Mouse (Mus musculus) liver, embryonic 12.5 days (tissue): ENCODE measurements at regions not wholly inside any gene's neighbourhood (a gene's known extent, or its start where the extent isn't known, plus 50 kb on each side); places are given as distances from the start of the nearest gene placed in this dataset.

ENCODE experiments used
- ATAC-seq: fragments of 200-750 bp; cut with Nextera tagmentation; 2 replicates; pipeline ENCODE4 v1.8.0; 2017; ENCODE audit warnings: moderate number of reproducible peaks, mild to moderate bottlenecking, moderate library complexity
- H3K27ac ChIP-seq: fragments of 300-500 bp; sonication (generic); 2 replicates; pipeline ENCODE4 v1.5.1; 2016; ENCODE audit warnings: mild to moderate bottlenecking
- H3K27me3 ChIP-seq: fragments of 300-500 bp; sonication (generic); replicated peaks from 2 replicates; pipeline ENCODE4 v1.6.1; 2016; ENCODE audit warnings: mild to moderate bottlenecking, moderate library complexity
- H3K36me3 ChIP-seq: fragments of 300-500 bp; sonication (generic); 2 replicates; pipeline ENCODE4 v1.6.1; 2016; ENCODE audit warnings: mild to moderate bottlenecking, moderate library complexity
- H3K4me1 ChIP-seq: fragments of 300-500 bp; sonication (generic); 2 replicates; pipeline ENCODE4 v1.6.1; 2016
- H3K4me2 ChIP-seq: fragments of 300-500 bp; sonication (generic); 2 replicates; pipeline ENCODE4 v1.6.1; 2016; ENCODE audit warnings: mild to moderate bottlenecking, moderate library complexity
- H3K4me3 ChIP-seq: fragments of 300-500 bp; sonication (generic); 2 replicates; pipeline ENCODE4 v1.5.1; 2016; ENCODE audit warnings: mild to moderate bottlenecking, moderate library complexity
- H3K9ac ChIP-seq: fragments of 300-500 bp; sonication (generic); 2 replicates; pipeline ENCODE4 v1.6.1; 2016; ENCODE audit warnings: mild to moderate bottlenecking, moderate library complexity
- H3K9me3 ChIP-seq: fragments of 300-500 bp; sonication (generic); replicated peaks from 2 replicates; pipeline ENCODE4 v1.6.1; 2016; ENCODE audit warnings: mild to moderate bottlenecking, moderate library complexity
- WGBS: fragments of 180-500 bp; shearing (Covaris S2); methylation state at CpG from one replicate; pipeline ENCODE4 v1.1.7; 2016; ENCODE audit not compliant: insufficient replicate concordance; 5-methylcytosine and 5-hydroxymethylcytosine counted together

- H3K27ac ChIP-seq = no peak overlapping the region
- H3K9me3 ChIP-seq = no peaks in the 10 kb centered on the region
- 71% methylated on average over 4 of the region's 4 CpGs for WGBS
- no peaks in the 10 kb centered on the region for H3K4me1 ChIP-seq
- H3K9ac ChIP-seq = no peak overlapping the region
- H3K36me3 ChIP-seq = no peaks in the 10 kb centered on the region
- H3K27me3 ChIP-seq = no peaks in the 10 kb centered on the region
- no peak for ATAC-seq
- H3K4me2 ChIP-seq = no peak overlapping the region
- H3K4me3 ChIP-seq = no peak overlapping the region
Observed at GRCm38 (mm10) chr7:95460889-95461288, 710.2 kb upstream of the Tenm4 start.

DNA sequence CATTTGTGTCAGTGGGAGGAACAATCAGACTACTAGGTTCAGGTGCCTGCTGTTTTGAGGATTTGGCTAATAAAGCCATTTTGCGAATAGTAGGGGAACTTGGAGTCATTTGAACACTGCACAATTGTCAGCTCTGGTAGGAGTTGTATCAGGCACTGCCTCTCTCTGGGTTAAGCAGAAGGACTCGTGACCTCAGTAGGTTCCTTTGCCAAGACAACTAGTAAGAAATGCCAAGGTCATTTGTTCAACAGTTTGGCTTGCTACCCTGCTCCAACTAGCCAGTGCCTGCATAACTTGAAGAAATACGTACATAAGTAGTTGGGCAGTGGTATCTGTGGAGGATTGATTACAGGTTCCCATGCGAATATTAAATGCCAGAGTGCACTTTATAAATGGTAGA is 705.5 kb upstream of the Tenm4 start:
- no peak for ATAC-seq
- WGBS = 61% methylated on average over 4 of the region's 4 CpGs
- H3K4me1 ChIP-seq = no peaks in the 10 kb centered on the region
- no peak overlapping the region for H3K27ac ChIP-seq
- no peak overlapping the region for H3K4me3 ChIP-seq
- no peaks in the 10 kb centered on the region for H3K27me3 ChIP-seq
- no peaks in the 10 kb centered on the region for H3K9me3 ChIP-seq
- no peaks in the 10 kb centered on the region for H3K36me3 ChIP-seq
- H3K4me2 ChIP-seq = no peak overlapping the region
- no peak overlapping the region for H3K9ac ChIP-seq

DNA sequence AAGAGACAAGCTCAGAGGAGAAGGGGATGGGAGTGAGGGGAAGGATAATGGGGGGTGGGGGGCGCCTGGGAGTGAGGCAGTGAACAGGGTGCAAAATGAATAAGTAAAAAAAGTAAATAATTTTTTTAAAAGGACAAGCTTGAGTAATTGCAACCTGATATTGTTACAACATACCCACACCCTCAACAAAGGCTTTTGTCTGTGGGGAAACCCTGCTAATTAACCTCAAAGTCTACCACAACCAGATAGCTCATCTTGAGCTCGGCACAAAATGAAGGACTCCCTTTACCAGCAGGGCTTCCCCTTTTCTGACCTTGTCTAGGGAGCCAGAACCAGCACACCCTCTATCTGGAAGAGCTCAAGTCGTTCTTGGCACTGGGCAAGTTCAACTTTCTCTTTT is 704.0 kb upstream of the Tenm4 start:
- Histone ChIP-seq H3K36me3 (no peaks in the 10 kb centered on the region), H3K27ac (no peak overlapping the region), H3K9ac (no peak overlapping the region), H3K4me2 (no peak overlapping the region), H3K4me1 (no peaks in the 10 kb centered on the region), H3K27me3 (no peaks in the 10 kb centered on the region), H3K9me3 (no peaks in the 10 kb centered on the region), H3K4me3 (no peak overlapping the region)
- WGBS = 16% methylated on average over 3 of the region's 3 CpGs
- no peak for ATAC-seq

DNA sequence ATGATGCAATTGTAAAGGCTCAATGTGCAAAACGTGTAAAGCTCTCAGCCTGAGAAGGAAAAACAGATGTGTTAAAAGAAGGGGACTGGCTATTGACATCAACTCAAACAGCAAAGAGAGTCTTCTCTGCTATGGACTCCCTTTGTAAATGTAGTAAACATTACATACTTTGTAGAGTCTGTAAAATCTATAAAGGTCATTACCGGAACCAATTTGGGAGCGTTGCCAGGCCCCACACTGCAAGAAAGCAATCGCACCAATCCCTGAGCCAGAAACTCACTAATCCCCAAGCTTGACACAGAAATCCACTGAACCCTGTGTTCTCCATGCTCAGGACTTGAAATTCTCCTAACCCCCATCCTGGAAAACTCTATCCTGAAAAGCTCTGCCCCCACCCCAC is 697.2 kb upstream of the Tenm4 start:
- Histone ChIP-seq H3K9ac (no peak overlapping the region), H3K36me3 (no peaks in the 10 kb centered on the region), H3K9me3 (no peaks in the 10 kb centered on the region), H3K27me3 (no peaks in the 10 kb centered on the region), H3K27ac (no peak overlapping the region), H3K4me3 (no peak overlapping the region), H3K4me1 (no peaks in the 10 kb centered on the region), H3K4me2 (no peak overlapping the region)
- 73% methylated on average over 4 of the region's 4 CpGs for WGBS
- no peak for ATAC-seq

DNA sequence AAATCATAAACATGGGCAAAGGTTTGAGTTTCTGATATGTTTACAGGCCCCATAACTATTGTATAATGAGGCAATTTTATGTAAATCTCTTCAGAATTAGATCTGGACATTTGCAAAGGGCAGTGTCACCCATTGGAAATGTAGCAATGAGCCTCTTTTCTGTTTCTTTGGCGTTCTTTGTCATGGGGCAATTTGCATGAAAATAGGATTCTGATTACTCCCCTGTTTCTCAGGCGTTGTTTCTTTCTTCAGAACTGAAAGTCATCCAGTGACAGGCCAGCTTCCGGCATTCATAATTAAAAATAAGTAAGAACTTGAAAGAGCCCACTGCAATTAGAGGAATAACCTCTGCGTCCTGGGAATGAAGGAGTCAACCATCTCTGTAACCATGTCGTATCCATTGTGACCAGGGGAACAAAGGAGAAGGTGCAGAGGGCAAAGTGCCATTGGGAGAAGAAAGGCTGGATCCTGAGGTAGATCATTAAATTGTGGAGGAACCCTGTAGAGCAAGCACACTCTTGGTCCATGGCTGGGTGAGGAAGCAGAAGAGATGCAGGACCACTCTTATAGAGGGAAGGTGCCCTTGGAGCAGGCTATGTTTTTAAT is 690.8 kb upstream of the Tenm4 start:
- Histone ChIP-seq H3K4me1 (no peaks in the 10 kb centered on the region), H3K36me3 (no peaks in the 10 kb centered on the region), H3K9me3 (no peaks in the 10 kb centered on the region), H3K27me3 (no peaks in the 10 kb centered on the region), H3K27ac (no peak overlapping the region), H3K9ac (no peak overlapping the region), H3K4me2 (no peak overlapping the region), H3K4me3 (no peak overlapping the region)
- no peak for ATAC-seq
- WGBS = 45% methylated on average over 5 of the region's 5 CpGs

GRCm38 (mm10) chr7:95489666-95490065 is 681.4 kb upstream of the Tenm4 start:
- 15% methylated on average over 4 of the region's 4 CpGs for WGBS
- Histone ChIP-seq H3K4me3 (no peak overlapping the region), H3K4me2 (no peak overlapping the region), H3K36me3 (no peaks in the 10 kb centered on the region), H3K4me1 (no peaks in the 10 kb centered on the region), H3K9ac (no peak overlapping the region), H3K9me3 (no peaks in the 10 kb centered on the region), H3K27ac (no peak overlapping the region), H3K27me3 (no peaks in the 10 kb centered on the region)
- ATAC-seq = no peak

GRCm38 (mm10) chr7:95494793-95495192 is 676.3 kb upstream of the Tenm4 start:
- no peaks in the 10 kb centered on the region for H3K27me3 ChIP-seq
- H3K9ac ChIP-seq = no peak overlapping the region
- no peak overlapping the region for H3K4me3 ChIP-seq
- 38% methylated on average over 1 of the region's 1 CpGs for WGBS
- H3K4me2 ChIP-seq = no peak overlapping the region
- no peaks in the 10 kb centered on the region for H3K4me1 ChIP-seq
- no peak for ATAC-seq
- H3K27ac ChIP-seq = no peak overlapping the region
- H3K9me3 ChIP-seq = no peaks in the 10 kb centered on the region
- no peaks in the 10 kb centered on the region for H3K36me3 ChIP-seq

- Histone ChIP-seq H3K4me2 (no peak overlapping the region), H3K27me3 (no peaks in the 10 kb centered on the region), H3K4me1 (no peaks in the 10 kb centered on the region), H3K27ac (no peak overlapping the region), H3K9me3 (no peaks in the 10 kb centered on the region), H3K4me3 (no peak overlapping the region), H3K9ac (no peak overlapping the region), H3K36me3 (no peaks in the 10 kb centered on the region)
- 45% methylated on average over 6 of the region's 6 CpGs for WGBS
- ATAC-seq = no peak
Observed at GRCm38 (mm10) chr7:95502959-95503358, 668.1 kb upstream of the Tenm4 start.

- H3K9ac ChIP-seq = no peak overlapping the region
- no peak overlapping the region for H3K4me3 ChIP-seq
- no peak overlapping the region for H3K27ac ChIP-seq
- no peaks in the 10 kb centered on the region for H3K27me3 ChIP-seq
- no peaks in the 10 kb centered on the region for H3K4me1 ChIP-seq
- WGBS = 53% methylated on average over 3 of the region's 3 CpGs
- H3K36me3 ChIP-seq = no peaks in the 10 kb centered on the region
- H3K9me3 ChIP-seq = no peaks in the 10 kb centered on the region
- no peak for ATAC-seq
- no peak overlapping the region for H3K4me2 ChIP-seq
Observed at GRCm38 (mm10) chr7:95547256-95547655, 623.8 kb upstream of the Tenm4 start.

GRCm38 (mm10) chr7:95550099-95550498 is 620.9 kb upstream of the Tenm4 start:
- no peaks in the 10 kb centered on the region for H3K36me3 ChIP-seq
- no peaks in the 10 kb centered on the region for H3K4me1 ChIP-seq
- ATAC-seq = no peak
- no peak overlapping the region for H3K27ac ChIP-seq
- H3K4me2 ChIP-seq = no peak overlapping the region
- no peak overlapping the region for H3K4me3 ChIP-seq
- WGBS = 31% methylated on average over 3 of the region's 3 CpGs
- H3K9me3 ChIP-seq = no peaks in the 10 kb centered on the region
- H3K9ac ChIP-seq = no peak overlapping the region
- H3K27me3 ChIP-seq = no peaks in the 10 kb centered on the region

DNA sequence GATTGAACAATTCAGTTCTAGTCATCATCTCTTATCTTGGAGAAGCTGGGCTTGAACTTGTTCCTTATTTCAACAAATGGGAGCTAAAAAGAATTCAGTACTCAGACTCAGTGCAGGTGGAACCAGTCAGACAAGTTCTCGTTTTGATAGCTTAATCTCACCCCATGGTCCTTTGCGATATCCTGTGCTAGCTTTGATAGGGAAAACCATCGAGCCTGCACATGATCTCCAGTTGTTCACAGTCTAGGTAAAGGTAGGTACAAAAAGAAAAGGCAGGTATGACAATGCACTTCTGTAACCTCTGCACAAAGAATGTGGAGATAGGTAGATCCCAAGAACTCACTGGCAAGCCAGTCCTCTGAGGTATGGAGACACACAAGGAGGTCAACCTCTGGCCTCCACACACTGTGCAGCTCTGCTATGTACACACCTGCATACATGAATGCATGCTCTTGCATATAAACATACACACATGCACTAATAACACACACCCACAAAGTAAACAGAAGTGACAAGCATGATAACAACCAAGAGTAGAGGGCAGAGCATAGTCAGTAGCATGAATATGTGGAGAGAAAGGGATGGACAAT is 619.2 kb upstream of the Tenm4 start:
- no peak overlapping the region for H3K27ac ChIP-seq
- no peak overlapping the region for H3K4me3 ChIP-seq
- H3K4me1 ChIP-seq = no peaks in the 10 kb centered on the region
- no peaks in the 10 kb centered on the region for H3K27me3 ChIP-seq
- no peak overlapping the region for H3K4me2 ChIP-seq
- H3K36me3 ChIP-seq = no peaks in the 10 kb centered on the region
- H3K9me3 ChIP-seq = no peaks in the 10 kb centered on the region
- no peak for ATAC-seq
- no peak overlapping the region for H3K9ac ChIP-seq
- 49% methylated on average over 3 of the region's 3 CpGs for WGBS

DNA sequence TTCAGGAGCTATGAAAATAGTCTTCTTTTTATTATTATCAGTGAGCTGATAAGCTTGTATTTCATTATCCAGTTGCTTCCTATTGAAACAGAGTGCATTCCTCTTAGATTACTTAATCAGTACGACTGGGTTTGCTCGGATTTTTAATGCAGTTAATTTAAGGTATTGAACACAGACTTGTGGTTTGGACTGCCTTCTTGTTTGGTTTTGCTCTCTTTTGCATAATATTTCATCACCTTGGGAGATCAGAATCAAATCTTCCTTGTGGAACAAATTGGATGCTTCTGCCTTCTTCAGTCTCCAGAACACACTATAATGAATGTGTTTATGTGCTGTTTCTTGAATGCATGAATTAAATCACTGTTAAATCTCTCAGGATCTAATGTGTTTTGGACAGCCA is 612.5 kb upstream of the Tenm4 start:
- Histone ChIP-seq H3K9me3 (no peaks in the 10 kb centered on the region), H3K9ac (no peak overlapping the region), H3K27ac (no peak overlapping the region), H3K4me1 (no peaks in the 10 kb centered on the region), H3K4me2 (no peak overlapping the region), H3K36me3 (no peaks in the 10 kb centered on the region), H3K27me3 (no peaks in the 10 kb centered on the region), H3K4me3 (no peak overlapping the region)
- no peak for ATAC-seq
- 55% methylated on average over 2 of the region's 2 CpGs for WGBS

DNA sequence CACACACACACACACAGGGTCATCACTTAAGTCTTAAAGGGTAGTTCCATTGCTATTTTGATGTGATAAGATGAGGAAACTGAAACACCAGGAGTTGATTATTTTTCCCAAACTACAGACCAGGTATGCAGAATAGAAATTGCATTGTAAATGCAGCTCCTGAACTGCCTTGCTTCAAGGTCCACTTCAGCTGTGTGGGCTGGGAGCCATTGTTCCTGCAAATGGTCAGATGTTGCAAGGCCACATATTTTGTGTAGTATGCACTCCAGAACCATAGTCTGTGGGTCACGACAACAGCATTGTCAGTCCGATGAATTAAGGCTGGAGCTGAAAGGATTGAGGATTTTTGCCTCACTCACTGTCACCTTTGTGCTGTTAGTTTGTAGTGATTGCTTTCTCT is 592.4 kb upstream of the Tenm4 start:
- H3K36me3 ChIP-seq = no peaks in the 10 kb centered on the region
- no peak overlapping the region for H3K4me3 ChIP-seq
- H3K27ac ChIP-seq = no peak overlapping the region
- 80% methylated on average over 2 of the region's 2 CpGs for WGBS
- H3K4me1 ChIP-seq = no peaks in the 10 kb centered on the region
- no peak for ATAC-seq
- H3K9me3 ChIP-seq = no peaks in the 10 kb centered on the region
- no peak overlapping the region for H3K4me2 ChIP-seq
- H3K27me3 ChIP-seq = no peaks in the 10 kb centered on the region
- no peak overlapping the region for H3K9ac ChIP-seq
